ENCODE assay signal across 8 mouse cellular contexts in genomic region chr1:179668836-179669537, GRCm38 (mm10). TPM values are rescaled to one million over a fixed set of nuclear protein-coding genes. Genes with fewer than 3 reads are reported as not detected.
DNase-seq lines count a peak whose midpoint lies in the region; ATAC-seq and TF ChIP-seq lines count a peak whose summit lies in the region.

No protein-coding gene starts in this region.

- peaks cover 30% of the 10 kb centered on the region for H3K36me3 ChIP-seq in heart, embryonic 12.5 days
- peaks cover 0 to 4% of the 10 kb centered on the region in 2 experiments; a peak in 2 of 4 replicates for H3K36me3 ChIP-seq in MEL (ENCODE audit: control insufficient read depth in 1 of 2, insufficient read depth in 2 of 2, low read length in 2 of 2)
- H3K36me3 ChIP-seq in forebrain, embryonic 16.5 days (ENCODE audit: control insufficient read depth, insufficient read depth): peaks cover 3% of the 10 kb centered on the region; the same call in 1 of the 2 replicates
- H3K36me3 ChIP-seq in liver, embryonic 14.5 days (replicated peaks; ENCODE audit: control insufficient read depth, insufficient read depth, low read depth): no peaks in the 10 kb centered on the region
- H3K36me3 ChIP-seq in small intestine, adult 2 months (ENCODE audit: control insufficient read depth, insufficient read depth, low read length): peaks cover 8% of the 10 kb centered on the region; the same call in 1 of the 2 replicates

- H3K9me3 ChIP-seq in heart, embryonic 12.5 days (replicated peaks): no peaks in the 10 kb centered on the region
- H3K9me3 ChIP-seq in MEL (replicated peaks; ENCODE audit: insufficient read depth, low read length): no peaks in the 10 kb centered on the region
- no peaks in the 10 kb centered on the region for H3K9me3 ChIP-seq in forebrain, embryonic 16.5 days (ENCODE audit: control insufficient read depth, low read length)
- H3K9me3 ChIP-seq in liver, embryonic 14.5 days (ENCODE audit: control insufficient read depth, low read length): no peaks in the 10 kb centered on the region

- H3K4me1 ChIP-seq in heart, embryonic 12.5 days (replicated peaks): peaks cover 10% of the 10 kb centered on the region
- peaks cover 0 to 6% of the 10 kb centered on the region in 2 experiments; a peak in 3 of 4 replicates for H3K4me1 ChIP-seq in MEL (ENCODE audit: control insufficient read depth in 1 of 2, insufficient read depth in 2 of 2, low read length in 2 of 2)
- H3K4me1 ChIP-seq in forebrain, embryonic 16.5 days (replicated peaks; ENCODE audit: control insufficient read depth, insufficient read depth, low read length): peaks cover 20% of the 10 kb centered on the region
- 0 out of 4 replicates have a peak, but pooled peaks cover 0 to 2% of the 10 kb centered on the region in 2 experiments for H3K4me1 ChIP-seq in liver, embryonic 14.5 days (replicated peaks; ENCODE audit: control insufficient read depth in 2 of 2, insufficient read depth in 2 of 2, low read length in 1 of 2)
- H3K4me1 ChIP-seq in small intestine, adult 2 months (ENCODE audit: control insufficient read depth, insufficient read depth, insufficient read length, low read length): peaks cover 3% of the 10 kb centered on the region; the same call in 1 of the 2 replicates

- H3K4me3 ChIP-seq in heart, embryonic 12.5 days: peak overlapping the region; percentile 80
- H3K4me3 ChIP-seq in MEL (ENCODE audit: control insufficient read depth in 1 of 2, insufficient read depth in 1 of 2, low read depth in 2 of 2, low read length in 2 of 2): peak overlapping the region; percentile 74 to 91
- peak overlapping the region; percentile 94 for H3K4me3 ChIP-seq in forebrain, embryonic 16.5 days (replicated peaks; ENCODE audit: low read length)
- H3K4me3 ChIP-seq in liver, embryonic 14.5 days (ENCODE audit: insufficient read depth in 1 of 2, low read depth in 2 of 2, low read length in 2 of 2): peak overlapping the region; percentile 53 to 56
- peak overlapping the region; percentile 80 for H3K4me3 ChIP-seq in small intestine, adult 2 months (ENCODE audit: low read depth, low read length)

- TF ChIP-seq RAD21 in MEL (IDR thresholded peaks at IDR 0.05; ENCODE audit: low read depth, low read length): peak; percentile 1; the same call in 1 of the 2 replicates

- no peak for TF ChIP-seq EP300 in MEL (IDR thresholded peaks at IDR 0.05; ENCODE audit: low read depth in 1 of 2, low read length in 2 of 2)
- TF ChIP-seq EP300 in liver, embryonic 14.5 days (IDR thresholded peaks at IDR 0.05; ENCODE audit: low read depth): no peak

- peak in 1 of 3 experiments; percentile 26; a peak in 2 of 6 replicates for TF ChIP-seq CTCF in MEL (IDR thresholded peaks at IDR 0.05 in 2 of 3, conservative IDR thresholded peaks at IDR 0.05 in 1 of 3; ENCODE audit: control insufficient read depth in 1 of 3, insufficient read depth in 1 of 3, low read depth in 2 of 3, low read length in 3 of 3, poor library complexity in 1 of 3, severe bottlenecking in 1 of 3)
- TF ChIP-seq CTCF in liver, embryonic 14.5 days (IDR thresholded peaks at IDR 0.05; ENCODE audit: low read depth): no peak
- TF ChIP-seq CTCF in small intestine, adult 2 months (IDR thresholded peaks at IDR 0.05; ENCODE audit: extremely low read depth, insufficient read length, insufficient replicate concordance, low read depth, low read length): no peak

- peak overlapping the region; percentile 90 for H3K9ac ChIP-seq in heart, embryonic 12.5 days
- peak overlapping the region; percentile 73 for H3K9ac ChIP-seq in MEL (ENCODE audit: control insufficient read depth, low read depth, low read length, poor library complexity, severe bottlenecking)
- peak overlapping the region; percentile 91 for H3K9ac ChIP-seq in forebrain, embryonic 16.5 days (replicated peaks; ENCODE audit: low read depth, low read length)
- H3K9ac ChIP-seq in liver, embryonic 14.5 days (replicated peaks): no peak overlapping the region; the same call in 1 of the 2 replicates

- H3K4me2 ChIP-seq in heart, embryonic 12.5 days: peak overlapping the region; percentile 94
- H3K4me2 ChIP-seq in forebrain, embryonic 16.5 days (ENCODE audit: low read length): peak overlapping the region; percentile 84
- H3K4me2 ChIP-seq in liver, embryonic 14.5 days (ENCODE audit: low read depth): peak overlapping the region; percentile 64

- 26% methylated on average over 12 of the region's 12 CpGs for WGBS in heart, embryonic 12.5 days
- 17% methylated on average over 12 of the region's 12 CpGs for WGBS in forebrain, embryonic 16.5 days
- 30% methylated on average over 12 of the region's 12 CpGs for WGBS in liver, embryonic 14.5 days (ENCODE audit: insufficient replicate concordance)
- WGBS in small intestine, adult 2 months: 40% methylated on average over 12 of the region's 12 CpGs

- 0 out of 2 replicates have a peak, but pooled peaks have one; percentile 24 for ATAC-seq in heart, embryonic 12.5 days (ENCODE audit: insufficient number of reproducible peaks, low FRiP score)
- peak; percentile 8; the same call in 1 of the 2 replicates for ATAC-seq in forebrain, embryonic 16.5 days
- no peak for ATAC-seq in liver, embryonic 14.5 days (ENCODE audit: insufficient read depth)

- H3K79me2 ChIP-seq in MEL (ENCODE audit: control insufficient read depth, insufficient read depth, low read length, poor library complexity): peaks cover 5% of the 10 kb centered on the region; the same call in 1 of the 2 replicates

- no peaks in the 10 kb centered on the region for H3K27me3 ChIP-seq in heart, embryonic 12.5 days (replicated peaks)
- no peaks in the 10 kb centered on the region for H3K27me3 ChIP-seq in MEL (ENCODE audit: control insufficient read depth in 1 of 2, insufficient read depth in 2 of 2, low read length in 2 of 2)
- H3K27me3 ChIP-seq in forebrain, embryonic 16.5 days (replicated peaks; ENCODE audit: control insufficient read depth, insufficient read depth, low read length): no peaks in the 10 kb centered on the region
- H3K27me3 ChIP-seq in liver, embryonic 14.5 days (ENCODE audit: control insufficient read depth, insufficient read depth, low read length): peaks cover 26% of the 10 kb centered on the region
- H3K27me3 ChIP-seq in small intestine, adult 2 months (ENCODE audit: control insufficient read depth, insufficient read depth, low read length): no peaks in the 10 kb centered on the region

- H3K27ac ChIP-seq in heart, embryonic 12.5 days (ENCODE audit: poor library complexity, severe bottlenecking): peak overlapping the region; percentile 95
- H3K27ac ChIP-seq in MEL (ENCODE audit: control insufficient read depth, low read depth, low read length): peak overlapping the region; percentile 15; the same call in 1 of the 2 replicates
- no peak overlapping the region; the same call in 1 of the 2 replicates for H3K27ac ChIP-seq in forebrain, embryonic 16.5 days (ENCODE audit: low read length)
- H3K27ac ChIP-seq in liver, embryonic 14.5 days: no peak overlapping the region
- no peak overlapping the region for H3K27ac ChIP-seq in small intestine, adult 2 months (ENCODE audit: insufficient read depth, low read depth, low read length)

- no peak for TF ChIP-seq POLR2A in MEL (IDR thresholded peaks at IDR 0.05; ENCODE audit: control insufficient read depth in 1 of 2, insufficient read depth in 1 of 2, low read depth in 1 of 2, low read length in 2 of 2, poor library complexity in 1 of 2)
- TF ChIP-seq POLR2A in small intestine, adult 2 months (IDR thresholded peaks at IDR 0.05; ENCODE audit: low read depth, low read length): no peak

- DNase-seq in heart, adult 8-10 months (ENCODE audit: low spot score): no peak
- DNase-seq in MEL (ENCODE audit: low read depth, low spot score): peak; percentile 71
- no peak for DNase-seq in liver, embryonic 14.5 days (ENCODE audit: low read depth in 3 of 3, low spot score in 3 of 3)
- DNase-seq in cerebellum, adult 8-10 months: no peak
- no peak for DNase-seq in ovary, postnatal 10 days (ENCODE audit: low spot score)

TF ChIP-seq in MEL, 35 proteins besides CTCF, POLR2A, EP300 and RAD21:
- peak; percentile 53 for TF ChIP-seq SIN3A (IDR thresholded peaks at IDR 0.05; ENCODE audit: low read length)
- no peak for TF ChIP-seq ZNF384 (IDR thresholded peaks at IDR 0.05; ENCODE audit: low read depth, low read length)
- TF ChIP-seq MAX (IDR thresholded peaks at IDR 0.05; ENCODE audit: low read length): peak; percentile 60
- no peak for TF ChIP-seq SMC3 (IDR thresholded peaks at IDR 0.05; ENCODE audit: low read depth, low read length)
- TF ChIP-seq MXI1 (IDR thresholded peaks at IDR 0.05; ENCODE audit: low read depth, low read length): peak; percentile 84
TF ChIP-seq in MEL: peak in this region for 3.

RNA-seq across cellular contexts. Expression of gene Sccpdh, which starts 1.0 kb away (rescaled TPM):
- polyA plus RNA-seq in heart, embryonic 12.5 days (2016; fragmentation: Nextera tagmentation; extraction: Ambion mirVana): 86.9 and 91.4 TPM in 2 replicates
- 10 to 100 TPM; 48.4 to 60.5 (median 52.1) TPM for total RNA-seq in heart, adult 8-10 months (2022)
- 18.7 and 18.8 TPM in 2 replicates for total RNA-seq in MEL (2012; rRNA removed)
- polyA plus RNA-seq in MEL (2012; ENCODE audit: insufficient read depth in 1 of 2, insufficient read length in 2 of 2, low read depth in 1 of 2, low replicate concordance in 2 of 2, missing spikeins in 1 of 2): 10 to 100 TPM in 1 of 2 experiments, not detected in 1; 18.5 TPM
- 117 and 128 TPM in 2 replicates for polyA plus RNA-seq in forebrain, embryonic 16.5 days (2015; fragmentation: Nextera tagmentation; extraction: Ambion mirVana)
- polyA plus RNA-seq in liver, embryonic 14.5 days (2012; rRNA removed): 2.6 and 4.0 TPM in 2 replicates
- polyA plus RNA-seq in liver, embryonic 14.5 days (2014; fragmentation: Nextera tagmentation; extraction: Ambion mirVana): 7.8 TPM in 2 replicates
- 8.3 and 8.4 TPM in 2 replicates for polyA plus RNA-seq in small intestine, adult 2 months (2012; rRNA removed)

Comparison
In these comparisons a context has a peak if more than half of its experiments do, and no peak if none do; other contexts are left out.
1. H3K27ac ChIP-seq: peak in heart, embryonic 12.5 days (single experiment) and MEL (single experiment); none in forebrain, embryonic 16.5 days (single experiment), liver, embryonic 14.5 days (single experiment) and small intestine, adult 2 months (single experiment).
2. Peak in every context shown above with its lines, with median percentiles within 50 percentile points of each other: H3K4me2 ChIP-seq and H3K4me3 ChIP-seq.